Mouse (Mus musculus): ENCODE results near the gene Rbm47.

DNA sequence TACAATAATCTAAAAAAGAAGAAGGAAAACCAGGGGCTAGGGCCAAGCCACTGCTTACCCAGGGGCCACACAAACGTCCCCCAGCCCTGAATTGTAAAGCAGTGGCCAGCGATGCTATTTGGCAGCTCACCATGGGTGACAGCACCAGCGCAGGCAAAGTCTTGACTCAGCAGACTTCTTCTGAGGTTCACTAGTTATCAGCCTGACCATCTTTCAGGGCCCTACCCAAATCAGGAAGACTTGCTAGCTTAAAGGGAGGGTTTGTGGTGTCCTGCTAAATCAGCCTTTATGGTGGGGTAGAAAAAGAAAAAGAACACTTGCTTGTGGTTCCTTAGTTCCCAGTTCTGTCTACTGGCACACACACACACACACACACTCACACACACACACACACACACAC is 67.6 kb downstream of the Rbm47 start:
- TF ChIP-seq POLR2A (IDR thresholded peaks at IDR 0.05; ENCODE audit: extremely low read depth, insufficient read depth, low read length) (no peak), CTCF (IDR thresholded peaks at IDR 0.05; ENCODE audit: low read depth, low read length) (no peak)
